Mouse (Mus musculus) ES-Bruce4 (cell line): ENCODE results near the gene Kmt5b. TPM values are rescaled to one million over a fixed set of nuclear protein-coding genes. Genes with fewer than 3 reads are reported as not detected.

ENCODE experiments used
- H3K27ac ChIP-seq: 2 replicates; pipeline ENCODE4 v1.5.1; 2012; ENCODE audit warnings: low read length, inconsistent platforms; ENCODE audit not compliant: insufficient read depth
- H3K27me3 ChIP-seq: 2 replicates; pipeline ENCODE4 v1.6.1; 2012; ENCODE audit warnings: mild to moderate bottlenecking, low read length, inconsistent platforms; ENCODE audit not compliant: control insufficient read depth, poor library complexity, insufficient read depth, severe bottlenecking
- H3K36me3 ChIP-seq: 2 replicates; pipeline ENCODE4 v1.6.1; 2012; ENCODE audit warnings: inconsistent platforms, mild to moderate bottlenecking, low read length, moderate library complexity; ENCODE audit not compliant: control insufficient read depth, poor library complexity, insufficient read depth, severe bottlenecking
- H3K4me1 ChIP-seq: one replicate; pipeline ENCODE4 v1.8.1; 2011; ENCODE audit warnings: low read length; ENCODE audit not compliant: control insufficient read depth, insufficient read depth
- H3K4me3 ChIP-seq: 2 replicates; pipeline ENCODE4 v1.5.1; 2011; ENCODE audit warnings: low read depth, mild to moderate bottlenecking, low read length
- H3K9ac ChIP-seq: 2 replicates; pipeline ENCODE4 v1.6.1; 2012; ENCODE audit warnings: low read depth, mild to moderate bottlenecking, inconsistent platforms; ENCODE audit not compliant: poor library complexity, severe bottlenecking
- H3K9me3 ChIP-seq: replicated peaks from 2 replicates; pipeline ENCODE4 v1.6.1; 2012; ENCODE audit warnings: mild to moderate bottlenecking, low read length, inconsistent platforms; ENCODE audit not compliant: control insufficient read depth, poor library complexity, insufficient read depth, severe bottlenecking
- CTCF ChIP-seq: IDR thresholded peaks from one replicate; pipeline ENCODE4 v1.8.1; 2011; ENCODE audit warnings: low read depth, low read length
- EP300 ChIP-seq: IDR thresholded peaks from 2 replicates; pipeline ENCODE4 v1.6.1; 2011; ENCODE audit warnings: low read depth, low read length; ENCODE audit not compliant: insufficient read depth
- POLR2A ChIP-seq: IDR thresholded peaks from one replicate; pipeline ENCODE4 v1.8.1; 2011; ENCODE audit warnings: low read length; ENCODE audit not compliant: insufficient read depth
- polyA plus RNA-seq: library from polyadenylated mRNA; stranded (reverse); fragments of >200 nt; gene quantifications from 2 replicates; pipeline ENCODE4 v1.2.4, GENCODE M21; 2011; ENCODE audit warnings: low read depth; ENCODE audit not compliant: missing spikeins, insufficient read depth, insufficient read length

Gene Kmt5b
- polyA plus RNA-seq = 34.6 and 39.4 TPM in 2 replicates

GRCm38 (mm10) chr19:3767276-3767780 is at the start of gene Kmt5b:
Gene Kmt5b (plus strand): TSS chr19:3767421.
- TF ChIP-seq CTCF = no peak
- peak; percentile 51; the same call in 1 of the 2 replicates for TF ChIP-seq EP300
- TF ChIP-seq POLR2A = peak; percentile 92
- peaks cover 2% of the 10 kb centered on the region for H3K4me1 ChIP-seq
- H3K9me3 ChIP-seq = no peaks in the 10 kb centered on the region
- H3K27me3 ChIP-seq = no peaks in the 10 kb centered on the region
- peak within 1 kb of the TSS; percentile 96 for H3K9ac ChIP-seq
- H3K4me3 ChIP-seq = peak within 1 kb of the TSS; percentile 63
- peak within 1 kb of the TSS; percentile 86 for H3K27ac ChIP-seq
- no peaks in the 10 kb centered on the region for H3K36me3 ChIP-seq

GRCm38 (mm10) chr19:3718481-3719361 is 48.5 kb upstream of the Kmt5b start:
- Histone ChIP-seq H3K27me3 (no peaks in the 10 kb centered on the region), H3K4me3 (peak overlapping the region; percentile 60), H3K27ac (peak overlapping the region; percentile 26), H3K9ac (peak overlapping the region; percentile 21), H3K4me1 (peaks cover 2% of the 10 kb centered on the region), H3K9me3 (no peaks in the 10 kb centered on the region), H3K36me3 (peaks cover 18% of the 10 kb centered on the region)
- TF ChIP-seq POLR2A (no peak), CTCF (peak; percentile 61), EP300 (0 out of 2 replicates have a peak, but pooled peaks have one; percentile 17)

DNA sequence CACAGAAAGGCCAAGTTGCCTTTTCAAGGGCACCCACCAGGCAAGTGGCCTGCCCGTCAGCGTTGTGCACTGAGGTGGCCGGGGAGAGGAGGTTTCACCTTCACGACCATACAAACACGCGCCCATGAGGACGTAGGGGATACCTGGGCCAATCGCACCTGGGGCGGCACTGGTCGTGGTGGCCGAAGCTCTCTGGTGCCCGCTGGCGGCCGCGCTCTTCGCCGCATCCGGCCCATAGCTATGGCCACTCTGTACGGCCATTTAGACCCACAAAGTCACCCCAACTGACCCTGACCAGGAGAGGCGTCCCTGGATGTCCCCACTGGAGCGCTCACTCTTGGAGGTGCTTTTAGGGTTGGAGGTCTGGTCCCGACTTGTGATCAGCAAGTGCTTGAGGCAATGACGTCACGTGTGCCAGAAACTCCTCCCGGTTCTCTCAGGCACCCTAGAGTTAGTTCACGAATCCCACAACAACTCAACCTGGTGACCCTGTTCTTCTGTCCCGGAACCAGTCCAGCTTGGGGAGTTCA is 47.8 kb upstream of the Kmt5b start:
- TF ChIP-seq POLR2A (no peak), CTCF (peak; percentile 74)
- H3K9ac ChIP-seq = peak overlapping the region; percentile 21
- peak overlapping the region; percentile 26 for H3K27ac ChIP-seq
- peaks cover 18% of the 10 kb centered on the region for H3K36me3 ChIP-seq
- H3K27me3 ChIP-seq = no peaks in the 10 kb centered on the region
- H3K9me3 ChIP-seq = no peaks in the 10 kb centered on the region
- H3K4me3 ChIP-seq = peak overlapping the region; percentile 60
- peaks cover 2% of the 10 kb centered on the region for H3K4me1 ChIP-seq

DNA sequence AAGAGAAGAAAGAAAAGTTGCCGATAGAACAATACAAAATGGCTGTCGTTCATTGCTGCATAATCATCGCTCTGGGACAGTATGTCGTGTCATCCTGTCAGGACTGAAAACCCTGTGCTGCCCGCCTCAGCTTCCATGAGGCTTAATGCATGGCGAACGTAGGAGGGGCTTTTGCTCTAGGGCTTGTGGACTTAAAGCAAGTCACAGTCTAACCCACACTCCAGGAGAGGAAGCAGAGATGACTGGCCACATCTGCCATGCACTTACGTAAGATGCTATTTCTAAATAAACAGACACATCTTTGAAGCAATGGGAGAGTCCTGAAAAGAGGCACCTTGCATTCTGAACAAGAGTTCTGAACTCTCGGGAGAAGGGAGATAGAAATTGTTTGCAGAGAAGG is 44.1 kb upstream of the Kmt5b start:
- H3K4me1 ChIP-seq = peaks cover 2% of the 10 kb centered on the region
- H3K9me3 ChIP-seq = no peaks in the 10 kb centered on the region
- TF ChIP-seq EP300 (no peak), CTCF (no peak), POLR2A (no peak)
- no peaks in the 10 kb centered on the region for H3K36me3 ChIP-seq
- H3K4me3 ChIP-seq = no peak overlapping the region
- no peak overlapping the region for H3K9ac ChIP-seq
- H3K27me3 ChIP-seq = no peaks in the 10 kb centered on the region
- H3K27ac ChIP-seq = no peak overlapping the region

DNA sequence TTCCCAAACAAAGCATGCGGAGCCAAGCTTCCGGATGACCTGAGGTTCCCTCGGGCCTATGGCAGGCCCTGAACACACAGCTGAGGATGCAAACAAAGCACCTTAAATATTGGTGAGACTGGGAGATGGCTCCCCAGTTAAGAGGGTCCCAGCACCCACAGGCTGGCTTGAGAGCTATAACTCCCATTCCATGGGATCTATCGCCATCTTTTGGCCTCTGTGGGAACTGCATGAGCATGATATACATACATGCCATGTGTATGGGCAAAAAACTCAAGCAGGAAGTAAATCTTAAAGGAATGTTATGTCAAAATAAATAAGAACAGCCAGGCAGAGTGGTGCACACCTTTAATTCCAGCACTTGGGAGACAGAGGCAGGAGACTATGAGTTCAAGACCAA is 43.3 kb upstream of the Kmt5b start:
- no peaks in the 10 kb centered on the region for H3K9me3 ChIP-seq
- no peak overlapping the region for H3K27ac ChIP-seq
- no peak overlapping the region for H3K9ac ChIP-seq
- H3K4me1 ChIP-seq = no peaks in the 10 kb centered on the region
- peak; percentile 59 for TF ChIP-seq CTCF
- TF ChIP-seq POLR2A = no peak
- no peak overlapping the region for H3K4me3 ChIP-seq
- no peaks in the 10 kb centered on the region for H3K36me3 ChIP-seq
- H3K27me3 ChIP-seq = no peaks in the 10 kb centered on the region

DNA sequence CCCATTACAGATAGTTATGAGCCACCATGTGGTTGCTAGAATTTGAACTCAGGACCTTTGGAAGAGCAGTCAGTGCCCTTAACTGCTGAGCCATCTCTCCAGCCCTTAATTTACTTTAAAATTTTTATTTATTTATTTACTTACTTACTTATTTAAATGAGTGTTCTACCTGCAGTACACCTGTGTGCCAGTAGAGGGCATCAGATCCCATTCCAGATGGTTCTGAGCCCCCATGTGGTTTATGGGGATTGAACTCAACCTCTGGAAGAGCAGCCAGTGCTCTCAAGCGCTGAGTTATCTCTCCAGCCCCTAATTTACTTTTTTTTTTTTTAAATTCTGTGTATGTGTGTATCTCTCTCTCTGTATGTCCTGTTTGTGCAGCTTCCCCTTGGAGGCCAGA is 42.4 kb upstream of the Kmt5b start:
- TF ChIP-seq EP300 (no peak), CTCF (peak; percentile 44)
- no peaks in the 10 kb centered on the region for H3K4me1 ChIP-seq
- H3K27me3 ChIP-seq = no peaks in the 10 kb centered on the region
- H3K9me3 ChIP-seq = no peaks in the 10 kb centered on the region
- H3K4me3 ChIP-seq = no peak overlapping the region
- H3K9ac ChIP-seq = no peak overlapping the region
- H3K36me3 ChIP-seq = no peaks in the 10 kb centered on the region
- no peak overlapping the region for H3K27ac ChIP-seq
